Mouse (Mus musculus): ENCODE measurements around the gene Ralgapa1.

DNA sequence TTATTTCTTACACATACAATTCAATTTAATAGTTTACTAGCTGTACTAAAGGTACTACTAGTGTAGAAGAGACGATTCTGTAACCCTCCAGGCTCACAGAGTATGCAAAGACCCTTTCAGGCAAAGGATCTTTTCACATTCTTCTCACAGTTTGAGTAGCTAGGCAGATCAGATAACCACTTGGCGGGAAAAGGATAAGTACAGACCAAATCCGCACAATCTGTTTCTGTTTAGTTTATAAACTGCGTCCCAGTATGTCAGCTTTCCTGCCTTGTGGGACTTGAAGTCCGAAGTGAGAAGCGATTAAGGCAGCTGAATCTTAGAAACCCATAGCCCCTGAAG is 14.9 kb upstream of the Ralgapa1 start:
- TF ChIP-seq CEBPB (IDR thresholded peaks at IDR 0.05; ENCODE audit: insufficient read depth, poor library complexity, severe bottlenecking), result no peak
- no peak for TF ChIP-seq POLR2A (IDR thresholded peaks at IDR 0.05; ENCODE audit: insufficient read length, low read depth)
- no peak for TF ChIP-seq MYOD1 (IDR thresholded peaks at IDR 0.05; ENCODE audit: control insufficient read depth in 1 of 3, insufficient read length in 2 of 3, low read depth in 2 of 3)
- TF ChIP-seq USF1 (IDR thresholded peaks at IDR 0.05; ENCODE audit: low read depth), result no peak
- no peak for TF ChIP-seq MAX (IDR thresholded peaks at IDR 0.05; ENCODE audit: low read depth)
